Mouse (Mus musculus) spleen, postnatal 36 days (tissue): ENCODE results near the gene Wwtr1.

ENCODE experiments used
- DNase-seq, 2 experiments: peaks; one replicate each; pipeline ENCODE4 v3.0.0; 2022; ENCODE audit warnings: low spot score in 2 of 2, mixed read lengths in 1 of 2

Wwtr1 gene

DNA sequence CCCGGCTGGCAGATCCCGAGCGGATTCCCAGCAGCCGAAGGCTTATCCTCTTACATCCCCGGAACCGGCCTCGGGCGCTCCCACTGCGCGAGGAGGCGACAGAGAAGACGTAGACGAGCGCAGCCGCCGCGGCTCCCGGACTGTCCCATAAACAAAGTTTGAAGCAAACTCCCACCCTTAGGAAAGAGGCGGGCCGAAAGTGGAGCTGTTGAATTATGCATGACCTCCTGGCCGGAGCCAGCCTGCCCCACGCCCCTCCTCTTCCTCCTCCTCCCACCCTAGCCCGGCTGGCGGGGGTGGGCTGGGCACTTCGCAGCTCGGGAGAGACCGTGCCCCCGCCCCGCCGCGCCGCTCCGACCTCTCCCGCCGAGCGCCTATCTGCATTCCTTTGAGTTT is at the start of gene Wwtr1:
TSS of gene Wwtr1 (minus strand) at position 251 of the 396 bp plus-strand sequence.
- DNase-seq: peak; percentile 38

GRCm38 (mm10) chr3:57619718-57620117 is 44.0 kb upstream of the Wwtr1 start:
- DNase-seq: no peak

DNA sequence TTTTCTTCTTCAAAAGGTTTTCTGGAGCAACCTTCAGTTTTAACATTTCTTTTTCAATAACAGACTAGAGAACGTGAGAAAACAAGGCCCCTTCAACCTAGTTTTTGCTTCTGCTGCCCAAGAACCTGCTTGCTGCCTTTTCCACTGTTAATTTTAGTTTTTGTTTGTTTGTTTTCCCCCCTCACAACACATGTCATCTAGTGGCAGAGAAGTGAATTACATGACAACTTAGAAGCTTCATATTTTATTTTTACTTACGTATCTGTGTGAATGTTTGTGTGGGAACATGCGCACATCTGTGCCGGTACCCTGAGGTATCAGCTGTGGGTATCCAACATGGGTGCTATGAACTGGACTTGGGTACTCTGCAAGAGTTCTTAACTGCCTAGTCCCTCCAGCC is 39.9 kb upstream of the Wwtr1 start:
- DNase-seq: no peak

- no peak for DNase-seq
Observed at GRCm38 (mm10) chr3:57612430-57612997, 36.8 kb upstream of the Wwtr1 start.

DNA sequence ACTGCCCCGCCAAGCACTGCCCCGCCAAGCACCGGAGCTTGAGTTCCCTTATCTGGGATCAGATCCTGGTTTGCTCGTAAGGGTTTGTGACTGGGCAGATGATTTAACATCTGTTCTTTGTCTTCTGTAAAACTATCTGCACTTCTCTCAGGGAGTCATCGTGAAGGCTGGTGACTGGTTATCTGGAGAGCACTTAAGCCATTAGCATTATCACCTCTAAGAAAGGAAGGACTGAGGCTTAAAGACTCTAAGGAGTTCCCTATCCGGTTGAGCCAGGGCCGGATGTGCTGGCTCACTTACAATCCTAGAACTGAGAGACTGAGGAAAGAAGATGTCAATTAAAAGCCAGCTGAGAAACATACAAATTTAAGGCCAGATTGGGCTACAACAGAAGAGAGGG is 36.1 kb upstream of the Wwtr1 start:
- DNase-seq: no peak

DNA sequence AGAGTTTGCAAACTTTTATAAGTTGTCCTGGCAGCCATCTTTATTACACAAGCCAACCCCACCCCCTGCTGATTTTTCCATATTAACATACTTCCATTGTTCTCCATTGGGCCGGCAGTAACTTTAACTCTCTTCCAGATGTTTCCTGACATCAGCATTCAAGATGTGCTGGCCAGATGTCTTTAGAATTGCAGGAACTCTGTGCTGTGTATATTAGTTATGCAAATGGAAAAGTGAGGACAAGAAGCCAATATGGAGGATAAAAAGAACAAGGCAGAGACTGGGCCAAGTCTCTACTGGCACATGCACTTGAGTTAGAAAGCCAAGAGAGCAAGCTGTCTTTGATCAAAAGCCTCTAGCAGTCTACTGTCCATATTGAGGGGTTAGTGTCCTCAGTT is 28.9 kb upstream of the Wwtr1 start:
- no peak for DNase-seq

GRCm38 (mm10) chr3:57603891-57604617 is 28.3 kb upstream of the Wwtr1 start:
- DNase-seq: no peak

- DNase-seq: no peak
Observed at GRCm38 (mm10) chr3:57602610-57603009, 26.9 kb upstream of the Wwtr1 start.

GRCm38 (mm10) chr3:57596566-57596965 is 20.9 kb upstream of the Wwtr1 start:
- DNase-seq: no peak

GRCm38 (mm10) chr3:57595506-57595905 is 19.8 kb upstream of the Wwtr1 start:
- DNase-seq: no peak

DNA sequence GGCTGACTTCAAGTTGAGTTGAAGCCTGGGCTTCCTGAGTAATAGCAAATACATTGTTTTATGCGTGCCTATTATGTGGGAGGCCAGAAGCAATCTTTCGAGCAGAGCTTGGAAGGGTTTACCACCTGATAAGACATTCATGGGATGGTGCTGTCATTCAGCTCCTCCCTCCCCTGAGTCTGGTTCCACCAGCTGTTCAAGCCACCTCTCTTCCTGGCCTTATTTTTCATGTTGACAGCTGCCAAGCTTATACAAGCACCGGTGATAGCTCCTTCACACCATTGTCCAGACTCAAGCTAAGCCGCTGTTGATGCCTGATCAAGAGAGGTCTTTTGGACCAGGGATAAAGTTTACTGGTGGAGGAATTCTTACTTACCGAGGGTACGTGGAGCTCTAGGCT is 10.3 kb upstream of the Wwtr1 start:
- DNase-seq: no peak

DNA sequence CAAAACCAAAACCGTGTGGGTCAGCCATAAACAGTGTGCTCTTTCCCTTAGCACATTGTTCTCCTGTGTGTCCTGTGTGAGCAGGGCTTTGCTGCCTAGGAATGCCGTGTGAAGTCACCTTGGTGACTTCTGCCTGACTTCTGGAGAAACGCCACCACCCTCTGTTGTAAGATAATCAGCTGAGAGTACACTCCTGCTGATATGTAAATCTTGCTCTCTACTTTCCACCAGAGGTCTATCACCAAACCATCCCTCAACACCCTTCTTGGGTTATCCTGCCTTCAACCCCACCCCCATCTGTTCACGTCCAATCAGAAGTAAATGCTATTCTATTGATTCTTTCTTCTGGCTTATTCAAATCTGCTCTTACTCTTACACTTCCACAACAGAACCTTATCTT is 7.8 kb upstream of the Wwtr1 start:
- no peak for DNase-seq

- DNase-seq: no peak
Observed at GRCm38 (mm10) chr3:57580426-57581195, 4.9 kb upstream of the Wwtr1 start.

- no peak for DNase-seq
Observed at GRCm38 (mm10) chr3:57576056-57576824, 530 bp upstream of the Wwtr1 start.

GRCm38 (mm10) chr3:57574885-57575659 is 638 bp downstream of the Wwtr1 start:
- DNase-seq: peak in 1 of 2 experiments; percentile 1

GRCm38 (mm10) chr3:57573898-57574570 is 1.7 kb downstream of the Wwtr1 start:
- DNase-seq: no peak

GRCm38 (mm10) chr3:57572331-57572975 is 3.3 kb downstream of the Wwtr1 start:
- DNase-seq: no peak

DNA sequence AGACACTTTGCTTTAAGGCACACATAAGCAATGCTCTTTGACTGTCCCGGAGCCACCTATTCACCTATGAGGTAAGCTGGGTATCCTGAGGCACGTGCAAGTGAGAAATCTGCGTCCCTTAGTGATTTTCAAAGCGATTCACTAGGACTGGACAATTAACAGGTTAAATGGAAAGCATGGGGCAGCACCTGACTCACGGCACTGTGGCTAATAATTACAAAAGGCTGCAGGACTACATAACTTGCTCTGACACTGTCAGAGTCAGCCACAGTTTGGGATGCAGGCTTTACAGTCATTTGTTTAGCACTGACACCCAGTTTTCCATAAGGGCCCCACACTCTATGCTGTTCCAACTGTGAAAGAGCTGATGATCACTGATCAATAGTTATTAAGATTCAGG is 9.1 kb downstream of the Wwtr1 start:
- no peak for DNase-seq

DNA sequence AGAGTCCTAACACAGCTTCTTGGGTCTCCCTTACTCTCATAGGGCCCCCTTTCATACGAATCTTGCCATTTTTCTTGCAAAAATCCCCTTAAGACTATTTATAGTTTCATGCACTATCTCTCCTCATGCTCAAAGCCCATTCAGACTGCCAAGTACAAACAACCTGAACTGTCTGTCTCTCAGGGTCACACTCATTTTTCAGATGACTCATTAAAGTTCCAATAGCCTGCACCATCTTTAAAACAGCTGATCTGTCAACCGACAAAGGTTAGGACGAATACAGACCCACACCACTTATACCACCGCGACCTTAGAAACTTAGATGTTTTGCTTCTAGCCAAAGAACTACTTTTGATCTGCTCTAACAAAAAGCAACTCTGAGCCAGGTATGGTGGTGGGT is 12.1 kb downstream of the Wwtr1 start:
- no peak for DNase-seq

DNA sequence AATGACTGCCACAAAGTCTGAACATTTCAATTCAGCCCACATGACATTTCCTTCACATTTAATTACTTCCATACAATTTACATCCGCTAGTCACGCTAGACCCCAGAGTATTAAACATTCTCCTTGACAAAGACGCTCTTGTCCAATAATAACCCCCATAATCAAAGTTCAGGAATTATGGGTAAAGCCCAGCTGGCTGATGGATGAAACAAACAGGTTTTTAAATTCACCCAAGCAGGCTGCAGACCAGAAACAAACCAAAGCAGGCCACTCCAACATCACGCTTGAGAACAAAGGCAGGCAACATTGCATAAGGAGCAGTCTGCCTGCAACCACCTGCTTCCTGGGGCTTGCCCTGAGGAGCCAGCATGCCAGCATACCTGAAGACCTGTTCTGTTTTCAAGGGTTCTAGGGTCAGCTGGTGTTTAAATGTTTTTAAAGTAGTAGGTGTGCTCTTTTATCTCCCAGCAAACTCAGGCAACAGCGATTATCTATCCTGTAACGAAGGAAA is 12.7 kb downstream of the Wwtr1 start:
- no peak for DNase-seq
